Mouse (Mus musculus) embryo, embryonic 11.5 days (tissue): ENCODE measurements at regions not wholly inside any gene's neighbourhood (a gene's known extent, or its start where the extent isn't known, plus 50 kb on each side); places are given as distances from the start of the nearest gene placed in this dataset.

Source experiments
- DNase-seq: peaks from one replicate; pipeline ENCODE4 v3.0.0-alpha.2; 2012; ENCODE audit warnings: low read depth, low spot score

- no peak for DNase-seq
These were observed 384.3 kb downstream of the Btbd3 start for GRCm38 (mm10) chr2:138640654-138641053.

GRCm38 (mm10) chr2:138641335-138641734 lies 385.0 kb downstream of the Btbd3 start:
- DNase-seq = no peak

GRCm38 (mm10) chr2:138648616-138649015 lies 392.3 kb downstream of the Btbd3 start:
- DNase-seq = no peak

- DNase-seq = no peak
These were observed 403.0 kb downstream of the Btbd3 start for GRCm38 (mm10) chr2:138659376-138659775.

- no peak for DNase-seq
These were observed 413.9 kb downstream of the Btbd3 start for GRCm38 (mm10) chr2:138670307-138670706.

- no peak for DNase-seq
These were observed 418.4 kb downstream of the Btbd3 start for GRCm38 (mm10) chr2:138674801-138675200.

- DNase-seq = no peak
These were observed 419.1 kb downstream of the Btbd3 start for GRCm38 (mm10) chr2:138675229-138676065.

GRCm38 (mm10) chr2:138688140-138688871 lies 431.9 kb downstream of the Btbd3 start:
- DNase-seq = no peak

GRCm38 (mm10) chr2:138689497-138689896 lies 433.1 kb downstream of the Btbd3 start:
- no peak for DNase-seq

- no peak for DNase-seq
These were observed 446.4 kb downstream of the Btbd3 start for GRCm38 (mm10) chr2:138702783-138703182.

GRCm38 (mm10) chr2:138703943-138704541 lies 447.7 kb downstream of the Btbd3 start:
- no peak for DNase-seq

- peak; percentile 7 for DNase-seq
These were observed 452.4 kb downstream of the Btbd3 start for GRCm38 (mm10) chr2:138708763-138709162.

GRCm38 (mm10) chr2:138733846-138734245 lies 477.5 kb downstream of the Btbd3 start:
- DNase-seq = no peak

GRCm38 (mm10) chr2:138744806-138745205 lies 488.4 kb downstream of the Btbd3 start:
- no peak for DNase-seq

GRCm38 (mm10) chr2:138760439-138760963 lies 504.1 kb downstream of the Btbd3 start:
- no peak for DNase-seq

GRCm38 (mm10) chr2:138761400-138761799 lies 505.0 kb downstream of the Btbd3 start:
- DNase-seq = no peak

GRCm38 (mm10) chr2:138766275-138766842 lies 510.0 kb downstream of the Btbd3 start:
- no peak for DNase-seq

- DNase-seq = no peak
These were observed 527.4 kb downstream of the Btbd3 start for GRCm38 (mm10) chr2:138783781-138784180.

GRCm38 (mm10) chr2:138792711-138793450 lies 536.5 kb downstream of the Btbd3 start:
- no peak for DNase-seq

GRCm38 (mm10) chr2:138806196-138806595 lies 549.8 kb downstream of the Btbd3 start:
- DNase-seq = no peak

GRCm38 (mm10) chr2:138809767-138810166 lies 553.4 kb downstream of the Btbd3 start:
- DNase-seq = no peak
